Mouse (Mus musculus) frontal cortex, postnatal 36 days (tissue): ENCODE data around the gene Coro1c.
A peak's percentile ranks its signal among the peaks of the same experiment; 100 is the strongest.

Experiments used
- DNase-seq, 2 experiments: peaks; one replicate each; pipeline ENCODE4 v3.0.0; 2022; ENCODE audit warnings: low spot score in 2 of 2

The Coro1c gene

DNA sequence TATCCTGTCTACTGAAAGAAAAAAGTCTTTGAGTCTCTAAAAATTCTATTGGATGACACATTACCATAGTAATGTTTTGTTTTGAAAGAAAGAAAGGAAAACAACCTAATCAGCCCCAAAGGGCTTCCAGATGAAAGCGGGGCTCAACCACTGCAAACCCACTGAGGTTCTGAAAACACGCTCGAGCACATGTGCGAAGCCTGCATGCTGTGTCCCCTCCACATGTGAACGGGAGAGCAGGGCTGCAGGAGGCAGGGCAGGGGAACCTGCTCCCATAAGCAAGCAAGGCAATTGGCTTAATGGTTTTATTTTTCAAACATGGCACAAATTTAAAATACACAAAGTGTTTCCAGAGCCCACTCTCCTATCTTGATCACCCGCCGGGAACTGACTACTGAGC is 51.9 kb downstream of the Coro1c start:
- DNase-seq = no peak

DNA sequence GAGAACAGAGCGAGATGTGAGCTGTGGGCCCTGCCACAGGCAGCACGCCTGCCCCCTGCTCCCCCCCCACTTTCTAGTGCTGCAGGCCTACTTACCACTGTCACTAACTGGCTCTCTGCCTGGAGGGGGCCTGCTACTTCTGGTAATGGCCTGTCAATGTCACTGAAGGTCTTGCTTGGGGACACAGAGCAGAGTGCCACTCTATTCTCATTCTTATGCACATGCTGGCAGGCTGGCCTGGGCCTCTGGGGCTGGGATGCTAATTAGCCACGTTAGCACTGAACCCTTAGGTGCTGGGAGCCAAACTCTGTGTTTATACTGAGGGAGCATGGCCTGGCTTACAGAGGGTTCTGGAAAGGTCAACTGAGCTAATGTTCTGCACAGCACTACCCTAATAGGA is 52.9 kb downstream of the Coro1c start:
- DNase-seq = no peak

DNA sequence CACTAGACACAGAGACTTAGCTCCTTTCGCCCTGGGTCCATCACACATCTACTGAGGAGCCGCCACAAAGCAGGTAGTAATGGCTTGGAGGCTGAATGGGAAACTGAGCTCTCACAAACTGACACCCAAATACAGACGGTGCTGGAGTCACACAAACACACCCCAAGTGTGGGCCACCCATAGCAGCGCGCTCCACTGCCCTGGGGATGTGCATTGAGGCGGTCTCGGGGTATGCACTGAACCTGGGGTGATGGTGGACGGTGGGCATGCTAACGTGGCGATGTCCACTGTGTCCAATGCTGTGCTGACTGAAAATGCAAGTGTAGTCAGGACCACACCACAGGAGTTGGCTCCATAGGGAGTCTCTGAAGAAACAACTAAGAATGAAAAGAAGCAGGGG is 53.4 kb downstream of the Coro1c start:
- DNase-seq = no peak

DNA sequence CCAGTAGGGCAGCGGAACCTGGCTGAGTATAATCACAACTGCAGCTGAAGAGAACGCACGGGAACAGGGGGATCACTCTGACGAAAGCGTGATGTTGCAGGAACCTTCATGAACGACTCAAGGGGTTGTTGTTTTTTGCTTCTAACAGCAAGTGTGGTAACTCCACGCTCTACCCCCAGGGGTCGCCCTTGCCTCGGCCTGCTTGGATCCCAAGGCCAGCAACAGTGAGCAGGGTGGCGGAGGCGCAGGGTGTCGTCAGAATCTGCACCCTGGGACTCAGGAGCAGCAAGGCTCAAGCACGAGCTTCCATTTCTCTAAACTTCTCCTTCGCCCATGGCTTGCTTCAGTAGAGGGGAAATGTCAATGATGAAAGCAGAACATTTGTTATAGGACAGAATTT is 54.1 kb downstream of the Coro1c start:
- DNase-seq = peak; percentile 84 to 85

DNA sequence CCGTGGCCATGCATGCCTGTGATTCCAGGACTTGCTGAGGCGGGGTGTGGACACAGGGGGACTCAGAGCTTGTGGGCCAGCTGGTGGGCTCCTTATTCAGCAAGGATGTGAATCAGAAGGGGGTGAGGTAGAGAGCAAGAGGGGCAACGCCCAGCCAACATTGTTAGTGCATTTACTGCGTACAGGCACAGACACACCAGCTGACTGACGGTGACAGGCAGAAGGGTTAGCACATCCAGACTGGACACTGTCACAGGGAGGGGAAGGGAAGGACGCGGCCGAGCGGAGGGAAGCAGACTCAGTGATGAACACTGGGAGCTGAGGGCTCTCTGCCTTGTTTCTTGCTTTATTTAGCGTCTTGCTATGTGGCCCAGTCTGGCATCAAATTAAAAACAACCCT is 55.0 kb downstream of the Coro1c start:
- no peak for DNase-seq

DNA sequence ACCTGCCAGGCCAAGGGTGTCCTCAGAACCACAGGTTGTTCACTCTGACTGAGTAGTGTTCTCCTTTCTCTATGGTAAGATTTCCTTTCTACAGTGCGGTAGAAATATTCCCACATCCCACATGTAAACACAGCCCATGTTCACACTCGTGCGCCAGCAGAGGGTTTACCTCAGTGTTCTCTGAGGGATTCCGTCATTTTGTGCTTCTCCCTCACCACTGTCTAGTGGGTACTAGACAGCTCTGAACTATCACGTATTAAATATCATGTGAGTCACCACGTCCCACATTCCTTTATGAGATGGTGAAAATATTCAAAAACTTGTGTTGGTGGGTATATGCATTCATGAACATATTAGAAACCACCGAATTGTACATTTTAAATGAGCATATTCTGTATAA is 56.1 kb downstream of the Coro1c start:
- no peak for DNase-seq

DNA sequence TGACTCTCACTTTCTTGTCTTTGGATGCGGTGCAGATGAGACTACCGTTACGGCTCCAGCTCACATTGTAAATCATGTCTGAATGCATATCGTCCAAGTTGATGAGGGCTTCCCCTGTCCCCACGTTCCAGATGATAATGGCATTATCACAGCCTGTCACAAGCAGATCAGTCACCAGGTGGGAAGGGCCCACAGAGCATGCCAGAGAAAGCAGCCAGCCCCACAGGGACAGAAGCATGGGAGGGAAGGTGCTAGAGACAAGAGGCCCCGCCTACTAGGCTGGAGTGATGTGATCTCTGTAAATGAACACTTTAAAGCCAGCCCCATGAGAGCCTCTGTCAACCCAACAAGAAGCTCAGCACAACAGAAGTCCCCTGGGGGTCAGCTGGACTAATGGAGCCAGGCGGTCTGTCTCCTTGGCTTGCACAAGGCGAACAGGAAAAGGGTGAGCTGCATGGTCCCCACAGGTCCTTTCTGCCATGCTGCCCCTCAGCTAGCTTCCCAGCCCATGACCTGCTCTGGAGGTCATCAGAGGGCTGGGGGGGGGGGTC is 57.8 kb downstream of the Coro1c start:
- DNase-seq = no peak

DNA sequence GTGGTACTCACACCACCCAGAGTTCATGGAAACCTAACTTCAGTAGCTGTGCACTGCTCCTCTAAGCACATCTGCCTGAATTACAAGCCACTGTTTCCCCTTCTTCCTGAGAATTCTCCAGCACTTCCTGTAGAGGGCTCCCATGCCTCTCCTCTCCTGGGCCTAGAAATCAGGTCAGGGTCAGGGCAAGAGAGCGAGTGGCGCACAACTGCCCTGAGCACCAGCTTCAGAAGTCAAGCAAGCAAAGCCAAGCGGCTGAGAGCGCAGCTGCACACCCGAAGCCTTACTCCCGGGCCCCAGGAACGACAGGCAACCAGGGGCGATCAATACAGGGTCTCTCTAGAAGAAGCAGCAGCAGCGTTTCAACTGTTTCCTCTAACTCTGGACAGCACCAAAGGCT is 60.9 kb downstream of the Coro1c start:
- DNase-seq = no peak

DNA sequence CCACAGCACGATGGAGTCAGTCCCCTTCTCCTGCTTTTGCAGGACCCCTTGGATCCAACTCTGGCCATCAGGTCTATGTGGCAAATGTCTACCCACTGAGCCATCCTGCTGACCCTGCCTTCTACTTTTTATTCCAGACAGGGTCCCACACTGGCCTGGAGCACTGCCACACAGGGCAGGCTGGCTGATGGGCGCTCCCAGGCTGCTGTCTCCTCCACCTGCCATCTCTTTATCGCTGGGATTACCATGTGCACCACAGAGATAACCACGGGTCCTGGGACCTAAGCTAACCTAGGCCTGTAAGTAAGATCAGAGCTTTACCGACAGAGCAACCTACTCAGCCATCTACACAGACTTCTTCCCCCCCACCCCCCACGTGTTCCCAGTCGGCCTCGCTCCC is 61.9 kb downstream of the Coro1c start:
- DNase-seq = no peak

DNA sequence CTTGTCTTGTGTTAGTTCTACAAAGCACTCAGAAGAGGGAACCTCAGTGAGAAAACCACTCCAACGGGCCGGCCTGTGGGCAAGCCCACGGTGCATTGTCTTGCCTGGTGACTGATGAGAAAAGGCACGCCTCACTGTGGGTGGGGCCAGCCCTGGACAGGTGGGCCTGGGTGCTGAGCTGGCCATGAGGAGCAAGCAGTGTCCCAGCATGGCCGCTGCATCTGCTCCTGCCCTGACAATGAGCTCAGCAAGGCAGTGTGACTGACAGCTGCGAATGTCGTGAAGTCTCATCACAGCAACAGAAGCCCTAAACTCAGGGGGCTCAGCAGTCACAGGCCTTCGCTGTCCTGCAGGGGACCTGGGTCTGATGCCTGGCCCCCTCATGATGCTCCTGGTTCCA is 62.9 kb downstream of the Coro1c start:
- DNase-seq = no peak

DNA sequence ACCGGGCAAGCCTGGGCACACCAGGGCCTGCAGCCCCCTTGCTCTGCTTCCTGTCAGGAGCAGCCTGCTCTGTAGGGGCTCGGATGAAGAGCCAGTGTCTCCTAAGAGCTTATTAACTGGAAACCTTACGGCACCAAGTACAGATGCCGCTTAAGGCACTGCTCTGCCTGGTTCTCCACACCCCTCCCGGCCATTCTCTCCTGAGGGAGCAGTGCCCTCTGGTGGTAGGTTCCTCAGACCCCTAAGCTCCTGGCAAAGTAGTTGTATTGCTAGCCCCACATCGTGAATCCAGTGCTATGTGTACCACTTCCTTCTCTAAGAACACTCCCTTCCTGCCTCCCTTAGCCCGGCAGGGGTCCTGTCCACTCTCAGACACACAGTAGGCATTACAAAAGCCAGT is 63.8 kb downstream of the Coro1c start:
- DNase-seq = peak; percentile 73 to 74

DNA sequence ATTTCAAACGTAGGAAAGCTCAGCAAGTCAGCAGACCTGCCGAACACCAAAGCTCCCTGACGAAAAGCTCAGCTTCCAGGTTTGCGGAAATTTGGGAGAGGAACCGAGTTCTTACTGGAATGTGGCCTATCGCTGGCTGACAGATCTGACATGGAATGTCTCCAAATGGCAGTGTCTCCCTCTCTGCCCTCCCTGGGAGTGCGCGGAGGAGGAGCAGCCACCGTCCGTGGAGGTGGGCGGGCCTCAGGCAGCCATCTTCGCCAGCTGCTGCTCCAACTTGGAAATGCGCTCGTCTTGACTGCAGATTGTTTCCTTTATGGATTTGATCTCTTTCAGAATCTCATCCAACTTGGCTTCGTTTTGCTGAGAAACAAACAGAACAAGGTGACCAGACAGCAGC is 64.5 kb downstream of the Coro1c start:
- peak; percentile 44 to 62 for DNase-seq

DNA sequence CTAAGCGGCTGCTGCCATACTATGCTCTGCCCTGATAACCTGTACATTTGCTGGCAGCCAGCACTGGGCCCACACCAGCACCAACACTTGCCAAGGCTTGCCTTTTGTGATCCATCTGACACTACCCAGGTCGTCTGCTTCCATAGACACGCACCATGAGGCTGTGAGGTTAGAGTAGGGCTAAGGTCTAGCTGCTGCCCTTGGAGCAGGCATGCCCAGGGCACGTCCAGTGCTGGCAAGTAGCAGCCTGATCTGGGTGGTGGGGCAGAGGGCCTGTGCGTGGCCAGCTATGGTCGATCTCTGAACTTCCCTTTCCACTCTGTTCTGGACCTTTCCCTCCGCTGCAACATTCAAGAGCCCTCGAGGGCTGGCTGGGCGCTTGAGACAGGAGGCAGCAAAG is 65.7 kb downstream of the Coro1c start:
- DNase-seq = no peak

DNA sequence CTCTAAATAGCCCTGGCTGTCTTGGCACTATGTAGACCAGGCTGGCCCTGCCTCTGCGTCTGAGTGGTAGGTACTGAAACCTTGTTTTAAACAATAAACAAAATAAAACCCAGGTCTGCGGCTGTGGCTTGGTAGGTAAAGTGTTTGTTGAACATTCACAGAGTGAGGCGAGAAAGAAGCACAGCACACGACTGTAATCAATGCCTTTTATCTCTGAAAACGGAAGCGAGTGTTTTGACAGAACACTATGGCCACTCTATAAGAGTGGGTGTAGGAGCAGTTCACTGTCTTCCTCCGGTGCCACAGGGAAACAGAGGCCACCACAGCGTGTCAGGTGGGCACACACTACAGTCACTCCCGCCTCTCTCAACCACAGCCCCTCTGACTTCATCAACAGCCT is 66.3 kb downstream of the Coro1c start:
- no peak for DNase-seq

DNA sequence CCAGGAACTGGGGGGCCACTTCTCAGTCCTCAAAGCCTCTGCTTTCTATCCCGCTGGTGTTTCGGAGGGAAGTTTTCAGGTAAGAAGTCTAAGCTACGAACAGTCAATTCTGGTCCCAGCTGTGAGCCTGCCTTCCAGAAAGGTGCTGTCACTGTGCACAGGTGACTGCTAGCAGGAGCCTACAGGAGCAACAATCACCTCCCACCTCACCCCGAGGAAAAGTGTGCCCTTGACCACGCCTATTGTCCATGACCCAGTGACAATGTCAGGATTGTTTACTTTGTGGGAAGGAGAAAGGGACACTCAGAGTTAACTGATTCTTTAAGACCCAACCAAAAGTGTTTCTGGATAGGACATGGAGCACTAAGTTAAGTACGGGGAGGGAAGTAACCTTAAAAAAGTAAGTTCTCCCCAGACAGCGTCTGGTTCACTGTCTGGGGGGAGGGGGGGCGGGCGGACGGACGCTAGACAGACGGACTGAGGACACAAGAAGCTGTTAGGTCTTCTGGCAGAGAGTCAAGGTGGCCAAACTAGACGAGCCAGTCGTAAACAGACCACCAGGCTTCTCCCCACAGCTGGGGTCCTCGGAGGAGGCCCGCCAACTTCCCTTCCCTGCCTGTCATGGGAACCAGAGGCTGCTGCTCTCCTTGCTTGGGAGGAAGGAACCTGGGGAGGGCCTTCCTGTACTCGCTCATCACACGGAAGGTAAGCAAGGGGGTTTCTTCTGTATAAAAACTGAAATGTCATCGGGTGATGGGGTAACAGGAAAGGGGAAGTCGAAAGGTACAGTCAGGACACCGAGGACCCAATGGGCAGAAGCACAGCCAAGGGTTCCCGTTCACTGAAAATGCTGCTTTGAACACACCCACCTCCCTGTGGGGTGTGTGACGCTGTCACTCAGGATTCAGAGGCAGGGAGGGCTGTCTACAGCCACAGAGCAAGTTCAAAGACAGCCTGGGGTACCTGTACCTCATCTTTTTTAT is 67.0 kb downstream of the Coro1c start:
- no peak for DNase-seq

DNA sequence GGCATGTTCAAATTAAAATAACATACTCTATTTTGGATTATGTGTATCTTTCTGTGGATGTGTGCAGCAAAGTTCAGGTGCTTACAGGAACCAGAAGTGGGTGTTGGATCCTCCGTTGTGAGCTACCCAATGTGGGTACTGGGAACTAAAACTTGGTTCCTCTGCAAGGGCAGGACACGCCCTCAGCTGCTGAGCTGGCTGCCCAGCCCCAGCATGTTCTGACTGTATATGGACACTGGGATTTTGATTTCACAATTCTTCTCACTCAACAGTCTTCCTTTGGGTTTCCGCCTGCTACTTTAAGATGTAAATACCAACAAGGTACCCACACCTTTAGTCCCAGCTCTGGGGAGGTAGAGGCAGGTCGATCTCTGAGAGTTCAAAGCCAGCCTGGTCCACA is 68.1 kb downstream of the Coro1c start:
- DNase-seq = no peak

DNA sequence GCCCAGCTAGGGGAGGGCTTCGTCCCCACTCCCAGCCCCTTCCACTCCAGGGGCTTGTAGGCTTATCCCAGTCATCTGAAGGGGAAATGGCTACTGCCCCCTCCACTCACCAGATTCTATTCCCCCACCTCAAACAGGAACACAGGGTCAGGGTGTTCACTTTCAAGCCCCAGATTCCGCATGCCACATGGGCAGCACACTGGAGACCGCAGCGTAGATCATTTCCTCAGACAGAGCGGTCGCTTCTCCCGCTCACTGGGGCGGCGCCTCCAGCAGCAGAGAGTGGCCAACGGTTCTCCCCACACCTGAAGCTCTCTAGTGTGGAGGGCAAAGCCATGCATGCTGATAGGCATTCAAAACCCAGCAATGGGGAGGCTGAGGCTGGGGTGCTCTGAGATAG is 71.6 kb downstream of the Coro1c start:
- no peak for DNase-seq

DNA sequence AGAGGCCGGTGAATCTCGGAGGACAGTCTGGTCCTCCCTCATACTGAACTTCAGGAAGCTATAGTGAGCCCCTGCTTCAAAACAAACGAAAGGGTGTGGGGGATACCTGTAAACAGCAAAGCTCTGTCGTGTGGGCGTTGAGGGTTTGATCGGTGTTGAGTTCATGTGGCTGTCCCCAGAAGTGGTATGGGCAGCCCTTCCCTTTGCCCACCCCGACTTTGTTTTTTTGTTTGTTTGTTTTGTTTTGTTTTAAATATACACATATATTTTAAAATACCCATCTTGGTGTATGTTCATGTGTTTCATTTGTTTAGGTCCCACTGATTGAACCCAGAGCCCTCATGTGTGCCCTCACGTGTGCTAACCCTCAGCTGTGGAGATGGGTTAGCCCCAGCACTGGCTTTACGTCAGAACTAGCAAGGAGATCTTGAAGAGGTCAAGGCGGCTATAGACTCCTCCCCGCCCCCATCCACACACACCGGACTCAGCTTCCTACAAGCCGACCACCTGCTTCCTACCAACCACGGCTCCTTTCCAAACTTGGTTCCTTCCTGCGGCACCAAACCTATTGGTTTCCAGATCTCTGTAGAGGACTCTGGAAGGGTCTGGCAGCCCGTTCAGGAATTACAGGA is 75.1 kb downstream of the Coro1c start:
- DNase-seq = no peak

DNA sequence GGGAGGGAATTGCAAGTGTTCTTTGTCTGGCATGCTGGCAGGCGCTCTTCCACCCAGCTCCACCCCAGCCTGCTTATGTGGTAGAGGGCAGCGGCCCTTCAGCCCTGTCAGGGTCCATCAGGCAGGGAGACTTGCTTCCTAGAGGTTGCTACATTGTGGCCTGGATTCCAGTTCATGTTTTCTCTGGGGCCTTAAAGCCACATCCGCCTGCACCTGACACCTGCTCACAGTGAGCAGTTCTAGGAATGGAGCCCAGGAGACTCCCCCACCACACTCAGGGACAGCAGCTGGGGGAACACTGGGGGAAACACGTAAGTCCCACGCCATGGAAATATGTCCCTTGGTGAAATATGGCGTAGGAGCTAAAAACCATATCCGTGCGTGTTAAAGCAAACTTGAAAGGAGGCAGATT is 76.1 kb downstream of the Coro1c start, which contains the start of gene Selplg:
Selplg (minus strand) TSS at position 155 of the 412 bp plus-strand sequence.
- no peak for DNase-seq

DNA sequence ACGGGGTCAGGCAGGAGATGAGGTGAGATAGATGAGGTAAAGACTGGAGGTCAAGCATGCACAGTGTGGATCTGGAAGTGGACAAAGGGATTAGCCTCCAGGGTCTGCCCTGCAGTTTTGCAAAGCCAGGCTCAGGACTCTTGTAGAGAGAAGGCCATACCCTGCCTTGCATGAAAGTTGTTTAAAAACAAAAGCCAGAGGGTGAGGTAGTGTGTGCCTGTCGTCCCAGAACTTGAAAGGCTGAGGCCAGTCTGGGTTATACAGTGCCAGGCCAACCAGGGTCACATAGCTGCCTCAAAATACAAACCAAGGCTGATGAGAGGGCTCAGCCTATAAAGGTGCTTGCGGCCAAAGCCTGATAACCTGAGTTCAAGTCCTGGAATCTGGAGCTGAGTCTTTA is 76.8 kb downstream of the Coro1c start:
- DNase-seq = no peak

DNA sequence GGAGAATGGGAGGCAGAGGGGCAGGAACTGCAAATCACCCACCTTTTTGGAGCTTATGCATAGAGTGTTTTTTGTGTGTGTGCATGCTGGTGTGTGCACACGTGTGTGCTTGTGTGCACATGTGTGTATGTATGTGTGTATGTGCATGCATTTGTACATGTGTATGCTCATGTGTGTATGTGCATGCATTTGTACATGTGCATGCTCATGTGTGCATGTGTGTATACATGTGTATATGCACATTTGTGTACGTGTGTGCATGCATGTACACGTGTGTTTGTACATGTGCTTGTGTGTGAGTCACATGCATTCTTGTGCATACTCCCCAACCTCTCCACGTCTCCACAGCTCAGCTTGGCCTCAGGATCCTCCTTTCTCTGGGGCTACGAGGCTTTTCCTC is 77.8 kb downstream of the Coro1c start:
- DNase-seq = no peak

DNA sequence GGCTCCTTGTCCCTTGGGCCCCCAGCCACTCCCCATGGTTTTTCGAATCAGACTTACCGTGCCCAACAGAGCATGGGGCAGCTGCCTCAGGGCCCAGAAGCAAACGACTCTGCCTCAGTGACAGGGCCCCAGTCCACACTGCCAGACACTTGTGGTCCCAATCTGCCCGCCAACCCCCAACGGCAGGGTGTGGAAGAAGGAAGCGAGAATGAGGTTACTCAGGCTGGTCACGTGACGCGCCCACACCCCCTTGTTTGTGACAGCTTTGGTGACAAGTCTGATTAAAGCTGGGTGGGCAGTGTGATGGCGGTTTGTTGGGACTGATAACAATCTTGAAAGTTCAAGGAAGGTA is 78.3 kb downstream of the Coro1c start:
- no peak for DNase-seq
